ENCODE assay signal across 10 mouse cellular contexts in genomic region chr10:94000223-94000622, GRCm38 (mm10). TPM values are rescaled to one million over a fixed set of nuclear protein-coding genes. Genes with fewer than 3 reads are reported as not detected.
DNase-seq lines count a peak whose midpoint lies in the region; ATAC-seq and TF ChIP-seq lines count a peak whose summit lies in the region.
"Had no signal": no experiment of that assay in that cellular context is flagged by ENCODE, and none has a peak within 500 bp of the region (broad histone marks: within the 10 kb centered on the region; RNA-seq: fewer than 3 reads in every experiment).

No protein-coding gene starts in this region.

- WGBS in kidney, embryonic 15.5 days, result 84% methylated on average over 10 of the region's 10 CpGs
- 80% methylated on average over 10 of the region's 10 CpGs for WGBS in hindbrain, postnatal 0 days

- H3K36me3 ChIP-seq in kidney, embryonic 15.5 days, result peaks cover 76% of the 10 kb centered on the region
- H3K36me3 ChIP-seq in hindbrain, postnatal 0 days (ENCODE audit: insufficient read depth, low read length), result peaks cover 54% of the 10 kb centered on the region

- TF ChIP-seq CTCF in hindbrain, postnatal 0 days (IDR thresholded peaks at IDR 0.05; ENCODE audit: low read depth), result no peak

- H3K9me3 ChIP-seq in kidney, embryonic 15.5 days (replicated peaks), result peaks cover 4% of the 10 kb centered on the region; the same call in 1 of the 2 replicates
- no peaks in the 10 kb centered on the region for H3K9me3 ChIP-seq in hindbrain, postnatal 0 days (ENCODE audit: low read length)
- H3K9me3 ChIP-seq: heart, embryonic 15.5 days had no signal

- DNase-seq in kidney, adult 11 months, result peak; percentile 39
- DNase-seq in cerebellum, adult 8-10 months, result peak; percentile 10
- DNase-seq in heart, postnatal 4 days, result peak; percentile 33
- peak; percentile 49 for DNase-seq in lung, postnatal 25 days (ENCODE audit: low spot score)
- DNase-seq in left cerebral cortex, adult 11 months (ENCODE audit: low spot score), result no peak
- DNase-seq in urinary bladder, postnatal 14 days (ENCODE audit: low spot score), result no peak
- no peak for DNase-seq in hindbrain, postnatal 0 days (ENCODE audit: low spot score)

- no peaks in the 10 kb centered on the region for H3K4me1 ChIP-seq in kidney, embryonic 15.5 days
- H3K4me1 ChIP-seq in hindbrain, postnatal 0 days (ENCODE audit: insufficient read depth, low read length), result no peaks in the 10 kb centered on the region
- H3K4me1 ChIP-seq: heart, embryonic 15.5 days had no signal

- no peak overlapping the region for H3K9ac ChIP-seq in kidney, embryonic 15.5 days
- no peak overlapping the region for H3K9ac ChIP-seq in hindbrain, postnatal 0 days (replicated peaks; ENCODE audit: low read length)
- H3K9ac ChIP-seq: heart, embryonic 15.5 days had no signal

- no peaks in the 10 kb centered on the region for H3K27me3 ChIP-seq in kidney, embryonic 15.5 days
- H3K27me3 ChIP-seq in hindbrain, postnatal 0 days (ENCODE audit: insufficient read depth, low read length), result no peaks in the 10 kb centered on the region
- H3K27me3 ChIP-seq: heart, embryonic 15.5 days had no signal

- ATAC-seq in kidney, embryonic 15.5 days (replicated peaks; ENCODE audit: low FRiP score), result no peak
- ATAC-seq in hindbrain, postnatal 0 days, result no peak

- H3K4me3 ChIP-seq in kidney, embryonic 15.5 days (replicated peaks), result no peak overlapping the region
- H3K4me3 ChIP-seq in hindbrain, postnatal 0 days (ENCODE audit: low read length), result no peak overlapping the region
- H3K4me3 ChIP-seq: heart, embryonic 15.5 days; layer of hippocampus, adult 2 months had no signal

- H3K4me2 ChIP-seq in kidney, embryonic 15.5 days, result no peak overlapping the region
- no peak overlapping the region for H3K4me2 ChIP-seq in hindbrain, postnatal 0 days (ENCODE audit: low read depth, low read length)
- H3K4me2 ChIP-seq: heart, embryonic 15.5 days had no signal

- no peak overlapping the region for H3K27ac ChIP-seq in kidney, embryonic 15.5 days
- H3K27ac ChIP-seq in hindbrain, postnatal 0 days, result no peak overlapping the region
- H3K27ac ChIP-seq: layer of hippocampus, adult 2 months had no signal

RNA-seq across cellular contexts. Expression of gene Vezt, which starts 35.4 kb away (rescaled TPM):
- polyA plus RNA-seq in kidney, embryonic 15.5 days (2015; fragmentation: Nextera tagmentation; extraction: Ambion mirVana), result 23.6 TPM in 2 replicates
- total RNA-seq in heart, postnatal 4 days (2021), result 10 to 100 TPM; 45.3 to 46.4 TPM
- total RNA-seq in hindbrain, postnatal 0 days (2014; rRNA removed), result 38.6 and 51.6 TPM in 2 replicates
- 33.3 and 34.4 TPM in 2 replicates for polyA plus RNA-seq in hindbrain, postnatal 0 days (2015; fragmentation: Nextera tagmentation; extraction: Ambion mirVana)

RNA-seq across cellular contexts. Expression of gene Fgd6, which starts 35.6 kb away (rescaled TPM):
- polyA plus RNA-seq in kidney, embryonic 15.5 days (2015; fragmentation: Nextera tagmentation; extraction: Ambion mirVana), result 3.0 and 3.3 TPM in 2 replicates
- 1 to 10 TPM; 5.5 to 6.1 TPM for total RNA-seq in heart, postnatal 4 days (2021)
- 4.7 and 5.2 TPM in 2 replicates for total RNA-seq in hindbrain, postnatal 0 days (2014; rRNA removed)
- 1.9 and 2.0 TPM in 2 replicates for polyA plus RNA-seq in hindbrain, postnatal 0 days (2015; fragmentation: Nextera tagmentation; extraction: Ambion mirVana)

Comparison
In these comparisons a context has a peak if more than half of its experiments do, and no peak if none do; other contexts are left out.
1. DNase-seq: peak in kidney, adult 11 months (single experiment), cerebellum, adult 8-10 months (single experiment), heart, postnatal 4 days (single experiment) and lung, postnatal 25 days (single experiment); none in left cerebral cortex, adult 11 months (single experiment), urinary bladder, postnatal 14 days (single experiment) and hindbrain, postnatal 0 days (single experiment).